Mouse (Mus musculus) cerebellum, adult 9-10 months (tissue): ENCODE measurements around the gene B3glct.

ENCODE experiments used
- DNase-seq: peaks from one replicate; pipeline ENCODE4 v3.0.0; 2022

Gene B3glct

DNA sequence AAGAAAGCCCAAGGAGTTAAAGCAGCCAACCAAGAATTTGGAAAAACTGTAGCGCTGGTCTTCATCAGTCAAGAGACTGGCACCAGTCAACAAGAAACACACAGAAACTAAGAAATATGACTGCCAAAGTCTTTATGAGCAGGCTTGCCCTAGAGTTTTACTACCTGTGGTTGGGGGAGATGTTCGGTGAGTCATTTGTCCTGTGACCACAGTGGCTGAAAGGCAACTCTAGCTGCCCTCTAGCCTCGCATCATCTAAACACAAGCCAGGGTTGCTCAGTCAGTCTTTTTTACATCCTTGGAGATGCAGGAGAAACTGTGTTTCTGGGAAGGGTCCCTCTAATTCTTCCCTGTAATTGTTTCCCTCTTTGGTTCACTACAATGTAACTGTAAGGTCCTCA lies 834 bp upstream of the B3glct start:
- DNase-seq: no peak

DNA sequence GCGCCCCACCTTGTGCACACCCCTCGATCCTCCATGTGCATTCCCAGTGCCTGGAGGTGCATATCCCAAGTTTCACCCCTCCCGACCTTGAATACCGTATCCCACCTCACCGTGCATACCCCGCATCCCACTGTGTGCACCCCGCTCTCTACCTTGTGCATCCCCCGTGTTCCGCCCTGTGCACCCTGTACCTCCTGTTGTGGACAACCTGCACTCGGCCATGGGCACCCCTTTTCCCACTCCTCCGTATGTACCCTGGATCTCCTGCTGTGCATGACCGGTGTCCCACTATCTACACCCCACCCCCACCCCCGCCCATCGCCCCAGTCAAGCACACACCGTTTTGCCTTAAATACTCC lies 939 bp downstream of the B3glct start:
- peak; percentile 16 for DNase-seq

DNA sequence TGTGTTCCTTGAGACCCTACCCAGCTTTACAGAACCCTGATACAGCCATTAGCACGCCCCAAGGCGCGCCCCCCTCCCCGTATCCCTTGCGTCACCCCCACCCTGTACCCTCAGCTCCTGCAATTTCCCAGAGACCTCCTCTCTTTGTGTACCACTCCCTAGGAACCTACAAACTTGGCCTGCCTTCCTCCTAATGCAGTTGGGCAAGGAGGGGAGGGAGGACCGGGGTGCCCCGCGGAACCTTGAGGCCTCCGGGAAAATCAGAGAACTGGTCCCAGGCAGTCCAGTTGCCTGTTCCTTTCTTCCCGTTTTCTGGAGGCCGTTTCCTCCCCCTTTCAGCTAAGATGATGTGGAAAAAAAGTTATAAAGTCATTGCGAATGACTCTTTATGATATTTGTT lies 1.3 kb downstream of the B3glct start:
- DNase-seq: no peak

DNA sequence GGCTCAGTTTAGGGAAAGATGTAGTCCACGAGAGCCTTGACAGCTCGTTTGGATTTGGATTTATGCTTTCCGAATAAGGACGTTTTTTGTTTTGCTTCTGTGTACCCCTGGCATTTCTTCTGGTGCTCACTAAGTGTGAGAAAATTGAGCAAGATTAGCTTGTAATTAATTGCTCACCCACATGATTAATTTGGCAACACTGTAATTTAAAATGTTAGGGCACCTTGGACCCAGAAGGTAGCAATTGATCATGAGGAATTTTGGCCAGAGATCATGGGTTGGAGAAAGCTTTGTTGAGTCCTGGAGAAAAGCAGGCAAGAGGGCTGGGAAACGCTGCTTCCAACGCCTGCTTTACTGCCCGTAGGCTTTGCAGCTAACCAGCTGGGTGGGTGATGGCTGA lies 1.9 kb downstream of the B3glct start:
- no peak for DNase-seq

DNA sequence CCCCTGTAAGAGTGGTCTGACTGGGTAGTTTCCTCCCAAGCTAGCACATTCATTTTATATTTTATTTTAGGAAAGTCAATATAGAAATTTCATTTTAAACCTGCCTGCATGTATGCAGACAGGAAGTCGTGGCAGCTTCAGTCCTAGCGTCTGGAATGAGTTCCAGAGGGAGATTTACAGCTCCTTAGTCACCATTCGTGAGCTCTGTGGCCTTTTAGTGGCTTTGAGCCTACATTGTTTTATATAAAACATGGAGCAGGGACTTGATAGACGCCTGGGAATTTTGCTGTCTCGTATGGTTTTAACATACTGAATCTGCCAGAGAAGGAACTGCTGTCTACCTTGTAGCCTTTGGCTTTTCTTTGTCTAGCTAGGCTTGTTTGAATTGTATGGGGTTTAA lies 2.9 kb downstream of the B3glct start:
- DNase-seq: no peak

DNA sequence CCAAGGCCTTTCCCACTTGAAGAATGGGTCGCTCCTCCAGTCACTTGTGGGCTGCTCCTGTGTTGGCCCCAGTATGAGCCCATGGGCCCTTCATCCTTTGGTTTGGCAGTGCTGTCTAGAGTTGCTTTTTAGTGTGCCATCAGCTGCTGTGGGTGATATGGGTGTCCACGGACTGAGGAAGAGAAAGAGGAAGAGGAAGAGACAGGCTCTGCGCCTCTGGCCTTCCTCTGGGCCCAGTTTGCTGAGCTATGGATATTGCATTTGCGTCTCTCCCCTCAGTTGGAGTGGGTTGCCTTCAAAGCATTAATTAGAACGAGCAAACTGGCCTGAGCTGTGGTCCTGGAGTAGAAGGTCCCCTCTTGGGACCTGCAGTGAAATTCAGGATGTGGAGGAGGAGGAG lies 11.8 kb downstream of the B3glct start:
- no peak for DNase-seq

DNA sequence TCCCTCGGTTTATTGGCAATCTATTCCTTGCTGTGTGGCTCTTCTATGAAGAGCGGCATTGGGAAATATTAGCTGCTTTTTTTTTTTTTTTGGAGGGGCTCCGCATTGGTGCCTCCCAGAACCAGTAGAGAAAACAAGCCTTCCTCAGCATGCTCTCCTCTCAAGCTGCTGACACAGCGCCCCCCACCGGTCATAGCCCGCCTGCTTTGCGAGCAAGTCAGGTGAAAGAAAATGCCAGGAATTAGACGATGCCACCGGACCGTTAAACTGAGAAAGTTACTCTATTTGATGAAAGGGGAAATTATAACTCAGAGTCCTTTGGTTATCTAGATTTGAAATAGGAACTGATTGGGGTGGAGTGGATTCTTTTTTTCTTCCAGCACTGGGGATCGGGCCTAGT lies 14.5 kb downstream of the B3glct start:
- DNase-seq: no peak

DNA sequence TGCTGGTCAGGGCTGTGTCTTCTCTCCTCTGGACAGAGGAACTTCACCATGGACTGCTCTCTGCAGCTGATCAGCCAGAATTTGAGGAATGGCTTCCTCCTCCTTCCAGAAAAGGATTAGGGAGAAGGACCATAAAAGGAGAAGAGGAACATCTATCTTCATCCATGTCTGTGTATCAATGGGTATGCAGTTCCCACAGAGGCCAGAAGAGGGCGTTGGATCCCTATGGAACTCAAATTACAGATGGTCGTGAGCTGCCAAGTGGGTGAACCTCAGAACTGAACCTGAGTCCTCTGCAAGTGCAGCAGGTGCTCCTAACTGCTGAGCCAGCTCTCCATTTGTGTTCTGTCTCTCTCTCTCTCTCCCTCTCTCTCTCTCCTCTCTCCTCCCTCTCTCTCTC lies 15.2 kb downstream of the B3glct start:
- no peak for DNase-seq

DNA sequence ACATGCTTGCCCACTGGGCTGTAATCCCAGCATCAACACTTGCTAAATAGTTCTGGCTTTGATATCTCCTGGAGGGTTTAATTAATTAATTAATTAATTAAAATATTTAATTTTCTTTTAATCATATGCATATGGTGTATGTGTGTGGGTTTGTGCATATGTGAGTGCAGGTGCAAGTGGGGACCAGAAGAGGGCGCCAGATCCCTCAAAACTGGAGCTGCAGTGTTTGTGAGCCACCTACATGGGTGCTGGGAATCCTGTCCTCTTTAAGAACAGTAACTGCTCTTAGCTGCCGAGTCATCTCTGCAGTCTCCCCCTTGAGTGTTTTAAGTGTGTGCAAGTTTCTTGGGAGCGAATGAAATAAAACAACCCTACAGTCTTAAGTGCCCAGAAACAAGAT lies 15.9 kb downstream of the B3glct start:
- DNase-seq: no peak

DNA sequence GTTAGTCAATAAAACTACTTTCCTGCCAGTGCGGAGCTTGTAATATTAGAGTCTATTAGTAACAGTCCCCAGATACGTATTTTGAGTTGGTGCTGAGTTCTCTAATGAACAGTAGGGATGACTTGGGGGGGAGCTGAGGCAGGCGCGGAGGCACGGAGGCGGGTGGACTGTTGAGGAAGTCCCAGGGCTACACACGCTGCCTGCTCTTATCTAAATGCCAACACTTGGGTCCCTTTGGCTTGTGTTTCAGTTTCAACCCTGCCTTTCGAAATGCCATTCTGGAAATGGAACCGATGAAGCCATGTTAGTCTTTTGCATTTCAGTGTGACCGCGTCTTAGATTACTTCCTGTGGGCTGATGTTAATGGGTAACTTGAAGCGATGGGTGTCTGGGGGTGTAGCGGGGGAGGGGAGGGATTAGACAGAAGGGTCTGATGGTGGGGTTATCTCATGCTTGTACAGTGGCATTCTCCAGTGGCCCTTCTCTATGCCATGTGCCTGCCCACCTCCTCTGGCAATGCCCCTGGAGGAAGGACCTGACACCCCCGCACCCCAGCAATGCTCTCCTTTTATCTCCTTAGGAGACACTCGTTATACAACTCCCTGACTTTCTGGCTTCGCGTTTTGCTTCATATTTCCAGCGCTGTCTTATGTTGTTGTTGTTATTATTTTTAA lies 17.2 kb downstream of the B3glct start:
- no peak for DNase-seq

DNA sequence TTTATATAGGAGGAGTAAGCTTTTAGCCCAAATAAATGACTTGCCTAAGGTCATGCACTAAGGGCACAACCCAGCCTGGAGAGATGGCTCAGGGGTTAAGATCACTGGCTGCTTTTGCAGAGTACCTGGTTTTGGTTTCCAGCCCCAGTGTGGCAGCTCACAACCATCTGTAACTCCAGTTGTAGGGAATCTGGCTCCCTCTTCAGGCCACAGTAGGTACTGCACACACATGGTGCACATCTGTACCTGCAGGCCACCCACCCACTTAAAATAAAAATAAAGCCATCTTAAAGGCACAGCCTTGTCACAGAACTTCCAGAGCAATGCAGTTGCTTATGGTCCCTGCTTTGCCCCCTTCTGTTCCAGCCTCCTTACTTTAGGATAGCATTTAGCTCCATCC lies 24.7 kb downstream of the B3glct start:
- no peak for DNase-seq

DNA sequence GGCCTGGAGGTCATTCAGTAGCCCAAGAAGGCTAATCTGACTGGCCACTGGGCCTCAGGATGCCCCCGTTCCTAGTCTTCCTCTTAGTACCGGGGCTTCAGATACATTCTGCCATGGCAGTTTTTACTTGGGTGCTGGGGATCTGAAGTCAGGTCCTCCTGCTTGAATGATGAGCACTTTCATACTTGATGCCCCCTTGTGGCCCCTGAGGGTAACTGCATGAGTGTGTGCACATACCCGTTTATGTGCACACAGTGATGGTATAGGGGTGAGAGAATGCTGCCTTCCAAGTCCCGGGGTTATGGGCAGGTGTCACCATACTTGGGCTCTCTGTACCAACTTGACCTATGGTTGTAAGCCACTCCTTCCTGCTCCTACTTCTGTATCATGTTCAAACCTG lies 33.5 kb downstream of the B3glct start:
- no peak for DNase-seq

DNA sequence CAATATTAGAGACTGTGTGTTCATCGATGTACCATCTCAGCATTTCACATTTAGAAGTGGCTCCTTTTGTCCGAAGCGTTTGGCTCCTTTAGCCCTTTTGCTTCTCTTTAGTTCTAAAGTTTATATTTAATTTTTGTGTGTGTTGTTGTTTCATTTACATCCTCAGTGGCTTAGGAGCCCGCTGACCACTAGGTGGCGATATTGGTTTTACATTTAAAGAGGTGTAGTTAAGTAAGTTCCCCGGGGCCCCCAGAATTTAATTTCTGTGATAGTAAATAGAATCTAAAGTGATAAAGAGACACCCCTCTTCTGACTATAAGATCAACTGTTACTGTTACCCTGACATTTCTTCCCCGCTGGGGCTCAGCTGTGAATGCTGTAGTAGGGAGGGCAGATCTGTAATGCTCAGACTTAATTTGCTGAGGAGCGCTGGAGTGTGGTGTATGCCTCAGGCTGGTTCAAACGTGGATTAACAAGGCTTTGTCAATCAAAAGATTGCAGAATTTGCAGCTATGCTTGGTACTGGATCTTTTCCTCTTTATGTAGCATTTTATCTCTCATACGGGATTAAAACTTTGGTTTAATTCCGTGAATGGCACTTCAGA lies 35.2 kb downstream of the B3glct start:
- DNase-seq: peak; percentile 26

DNA sequence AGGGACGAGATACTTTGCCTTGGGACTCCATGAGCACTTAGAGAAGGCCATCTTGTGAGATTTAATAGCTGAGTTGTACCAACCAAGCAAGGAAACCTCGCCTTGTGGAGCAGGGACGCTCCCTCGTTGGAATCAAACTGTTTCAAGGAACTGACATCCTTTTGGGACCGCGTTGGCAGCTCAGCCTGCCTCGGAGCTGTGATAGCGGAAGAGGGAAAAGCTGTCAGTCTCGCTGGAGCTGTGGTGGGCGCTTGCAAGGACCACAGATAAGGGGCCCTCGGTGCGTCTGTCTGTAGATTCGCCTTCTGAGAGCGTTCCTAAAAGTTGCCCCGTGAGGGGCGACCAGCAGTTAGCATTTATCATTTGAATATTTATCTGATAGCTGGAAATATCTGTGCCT lies 35.8 kb downstream of the B3glct start:
- DNase-seq: no peak

DNA sequence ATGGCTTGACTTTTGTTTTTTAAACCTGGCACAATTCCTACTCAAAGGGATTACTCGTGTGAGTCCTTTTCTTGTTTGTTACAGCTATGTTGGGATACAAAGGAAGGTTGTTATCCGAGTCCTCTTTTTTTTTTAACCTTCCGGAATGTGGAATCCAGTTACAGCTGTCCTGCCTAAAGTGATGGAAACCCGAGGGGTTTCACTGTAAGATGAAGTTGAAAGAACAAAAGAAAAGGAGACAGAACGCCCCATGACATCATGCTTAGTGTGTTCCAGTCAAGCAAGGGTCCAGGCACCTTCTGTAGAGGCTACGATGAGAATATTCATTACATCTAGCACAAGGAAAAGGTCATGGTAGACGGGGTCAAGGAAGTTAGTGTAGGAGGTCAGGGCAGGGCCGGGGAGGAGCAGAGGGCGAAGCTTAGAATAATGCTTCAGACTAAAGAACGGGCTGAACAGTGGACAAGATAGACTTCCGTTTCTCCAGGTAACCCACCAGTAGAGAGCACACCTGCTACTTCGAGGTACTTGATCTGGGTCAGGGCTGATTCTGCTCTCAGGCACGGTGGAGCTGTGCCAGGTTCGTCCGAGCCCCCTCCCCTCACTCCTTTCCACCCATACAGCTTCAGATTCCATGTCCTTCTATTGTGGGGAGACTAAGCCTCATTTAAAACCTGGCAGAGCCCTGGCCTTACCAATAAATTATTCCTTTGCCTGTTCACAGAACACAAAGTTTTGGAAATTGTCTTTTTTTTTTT lies 37.7 kb downstream of the B3glct start:
- DNase-seq: no peak

DNA sequence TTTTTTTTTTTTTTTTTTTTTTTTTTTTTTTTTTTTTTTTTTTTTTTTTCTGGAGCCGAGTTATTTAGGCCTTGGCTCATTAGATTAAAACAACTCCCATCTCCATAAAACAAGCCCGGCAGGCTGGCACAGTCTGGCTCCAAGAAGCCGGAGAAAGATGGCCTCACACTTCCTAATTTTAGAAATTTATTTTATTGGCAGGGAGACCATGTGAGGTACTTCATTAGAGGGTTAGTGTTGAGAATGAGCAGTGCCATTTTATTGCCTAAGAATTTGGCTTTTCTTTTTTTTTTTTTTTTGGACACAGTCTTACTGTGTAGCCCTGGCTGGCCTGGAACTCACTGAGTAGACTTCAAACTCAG lies 38.3 kb downstream of the B3glct start:
- DNase-seq: no peak

DNA sequence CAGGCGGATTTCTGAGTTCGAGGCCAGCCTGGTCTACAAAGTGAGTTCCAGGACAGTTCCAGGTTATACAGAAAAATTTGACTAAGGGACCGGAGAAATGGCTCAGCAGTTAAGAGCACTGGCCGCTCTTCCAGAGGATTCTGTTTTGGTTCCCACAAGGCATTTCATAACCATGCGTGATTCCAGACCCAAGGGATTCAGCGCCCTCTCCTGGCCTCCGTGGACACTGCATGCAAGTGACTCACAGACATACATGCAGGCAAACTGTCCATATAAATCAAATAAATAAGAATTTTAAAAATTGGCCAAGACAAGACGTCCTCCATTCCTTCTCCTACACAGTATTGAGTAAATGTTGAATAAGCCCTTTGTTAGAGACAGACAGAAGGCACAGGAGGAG lies 53.7 kb downstream of the B3glct start:
- no peak for DNase-seq

DNA sequence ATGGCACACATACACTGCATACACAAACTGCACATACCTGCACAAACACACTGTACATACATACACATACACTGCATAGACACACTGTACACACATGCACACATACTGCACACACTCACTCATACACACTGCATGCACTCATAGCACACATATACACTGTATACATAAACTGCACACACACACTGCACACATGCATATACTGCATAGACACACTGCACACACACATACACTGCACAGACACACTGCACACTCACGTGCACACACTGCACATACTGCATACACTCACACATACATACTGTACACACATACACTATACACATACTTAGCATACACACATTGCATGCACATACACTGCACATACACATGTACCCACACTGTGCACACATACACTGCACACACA lies 59.2 kb downstream of the B3glct start:
- DNase-seq: no peak

DNA sequence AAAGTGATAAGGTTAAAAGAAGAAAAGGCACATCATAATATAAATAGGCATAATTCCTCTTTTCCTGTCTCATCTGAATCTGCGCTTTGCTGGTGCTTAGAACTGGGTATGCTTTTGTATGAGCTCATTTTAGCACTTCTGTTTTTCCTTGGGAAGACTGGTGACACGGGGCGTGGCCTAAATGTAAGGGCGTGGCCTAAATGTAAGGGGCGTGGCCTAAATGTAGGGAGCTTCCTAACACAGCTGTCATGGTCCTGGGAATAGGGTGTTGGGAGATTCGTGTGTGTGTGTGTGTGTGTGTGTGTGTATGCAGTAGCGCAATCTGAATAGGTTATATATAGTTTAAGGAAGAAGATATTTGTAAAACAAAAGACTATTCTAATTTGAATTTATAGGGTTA lies 62.1 kb downstream of the B3glct start:
- no peak for DNase-seq

DNA sequence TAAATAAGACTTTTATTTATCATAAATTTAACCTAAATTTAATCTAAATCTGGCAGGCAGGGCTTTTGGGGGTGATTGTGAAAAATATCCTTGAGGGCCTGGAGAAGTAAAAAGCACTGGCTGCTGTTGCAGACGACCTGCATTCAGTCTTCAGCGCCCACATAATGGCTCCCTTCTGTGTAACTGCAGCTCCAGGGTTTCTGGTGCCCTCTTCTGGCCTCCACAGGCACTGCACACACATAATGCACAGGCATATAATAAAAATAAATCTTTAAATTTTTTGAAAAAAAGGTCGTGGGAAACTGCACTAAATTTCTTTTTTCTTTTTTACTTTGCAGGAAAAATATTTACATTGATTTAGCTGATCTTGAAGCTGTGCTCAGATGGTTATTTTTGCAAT lies 62.7 kb downstream of the B3glct start:
- no peak for DNase-seq

DNA sequence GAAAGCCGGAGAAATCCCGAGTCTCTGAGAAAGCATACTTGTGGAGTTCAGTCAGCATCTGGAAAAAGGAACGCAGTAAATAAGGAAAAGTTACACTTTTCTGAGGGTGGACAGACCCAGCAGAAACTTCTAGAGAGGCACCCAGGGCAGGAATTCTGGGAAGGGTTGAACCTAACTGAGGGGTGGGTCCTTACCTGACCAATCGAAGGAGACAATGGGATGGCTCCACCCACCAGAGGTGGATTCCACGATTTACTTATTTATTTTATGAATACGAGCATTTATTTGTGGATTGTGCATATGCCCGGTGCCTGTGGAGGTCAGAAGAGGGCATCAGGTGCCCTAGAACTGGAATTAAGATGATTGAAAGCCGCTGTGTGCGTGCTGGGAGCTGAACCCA lies 64.3 kb downstream of the B3glct start:
- no peak for DNase-seq

DNA sequence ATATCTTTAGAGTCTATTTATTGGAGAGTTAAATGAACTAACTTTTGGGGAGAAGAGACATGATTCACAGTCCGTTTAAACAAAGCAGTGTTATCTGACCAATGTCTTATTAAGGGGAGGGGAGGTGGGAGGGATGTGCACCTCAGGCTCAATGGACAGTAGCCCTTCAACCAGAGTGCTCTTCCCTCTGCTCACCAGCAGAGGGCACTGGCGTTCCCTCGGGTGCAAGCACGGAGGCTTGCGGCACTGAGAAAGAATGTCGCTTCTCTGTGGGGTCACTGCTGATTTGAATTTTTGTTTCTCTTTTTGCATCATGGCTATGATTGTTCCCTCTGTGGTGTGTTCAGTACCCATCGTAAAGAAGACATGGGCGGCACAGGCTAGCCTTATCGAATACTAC lies 67.0 kb downstream of the B3glct start:
- no peak for DNase-seq

DNA sequence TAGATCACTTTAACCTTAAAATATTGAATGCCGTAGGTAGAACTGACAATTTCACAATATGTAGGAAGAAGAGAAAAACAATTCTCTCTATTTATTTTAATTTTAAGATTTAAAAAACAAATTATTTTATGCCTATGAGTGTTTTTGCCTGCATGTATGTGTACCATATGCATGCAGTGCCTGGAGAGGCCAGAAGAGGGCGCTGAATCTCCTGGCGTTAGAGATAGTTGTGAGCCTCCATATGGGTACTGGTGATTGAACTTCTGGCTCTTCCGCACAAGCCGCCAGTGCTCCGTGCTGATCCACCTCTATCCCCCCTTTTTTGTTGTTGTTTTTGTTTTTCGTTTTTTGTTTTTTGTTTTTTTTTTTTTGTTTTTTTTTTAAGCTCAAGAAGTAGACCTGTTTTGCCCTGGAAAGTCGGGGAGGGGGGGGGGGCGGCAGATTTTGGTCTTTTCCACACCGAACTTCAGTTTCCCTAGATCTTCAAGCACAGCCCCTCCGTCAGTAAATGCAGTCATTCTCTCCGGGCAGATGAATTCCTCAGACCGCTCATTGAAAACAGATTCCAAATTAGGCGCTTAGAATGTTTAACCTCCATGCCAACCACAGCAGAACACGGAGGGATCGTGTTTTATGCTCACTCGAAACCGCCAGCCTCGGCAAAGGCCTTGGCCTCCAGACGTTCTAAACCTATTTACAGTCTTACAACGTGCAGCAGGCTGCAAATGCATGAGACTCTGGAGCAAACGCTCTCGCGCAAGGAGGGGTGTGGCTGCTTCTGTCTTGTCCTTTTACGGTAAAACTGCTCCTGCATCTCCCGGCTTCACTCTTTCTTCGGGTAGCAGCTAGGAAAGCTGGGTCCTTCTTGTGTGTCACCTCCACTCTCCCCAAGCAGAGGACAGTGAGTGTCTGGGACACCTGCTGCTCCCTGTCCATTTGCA lies 70.9 kb downstream of the B3glct start:
- DNase-seq: no peak

DNA sequence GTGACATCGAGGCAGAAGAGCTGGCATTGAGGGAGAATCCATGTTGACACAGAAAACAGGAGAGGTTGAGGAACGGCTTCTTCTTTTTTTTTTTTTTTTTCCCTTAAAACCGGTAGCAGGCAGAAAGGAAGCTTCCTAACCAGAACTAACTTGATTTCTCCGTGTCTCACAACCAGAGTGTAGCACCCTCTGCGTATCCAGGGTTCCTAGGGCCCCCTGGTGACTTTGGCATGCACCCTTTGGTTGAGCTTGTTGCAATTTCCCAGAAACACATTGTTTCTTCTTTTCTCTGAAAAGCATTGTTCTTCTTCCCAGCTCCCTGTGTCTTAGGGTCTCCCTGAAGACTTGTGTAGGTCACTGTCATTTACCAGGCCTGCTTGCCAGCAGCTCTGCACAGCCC lies 73.8 kb downstream of the B3glct start:
- DNase-seq: no peak
